Mouse (Mus musculus) cortical plate, adult 2 months (tissue): Measurements from ENCODE around the gene Arpp21.

ENCODE experiments used
- CTCF ChIP-seq: fragments of 200-500 bp; IDR thresholded peaks from 2 replicates; pipeline ENCODE4 v1.5.1; 2011; ENCODE audit warnings: mild to moderate bottlenecking, control low read depth, low read length; ENCODE audit not compliant: insufficient read depth; ENCODE audit errors: extremely low read depth
- POLR2A ChIP-seq: fragments of 200-500 bp; IDR thresholded peaks from 2 replicates; pipeline ENCODE4 v1.6.1; 2011; ENCODE audit warnings: mild to moderate bottlenecking, low read length, control low read depth; ENCODE audit not compliant: insufficient read depth; ENCODE audit errors: extremely low read depth

DNA sequence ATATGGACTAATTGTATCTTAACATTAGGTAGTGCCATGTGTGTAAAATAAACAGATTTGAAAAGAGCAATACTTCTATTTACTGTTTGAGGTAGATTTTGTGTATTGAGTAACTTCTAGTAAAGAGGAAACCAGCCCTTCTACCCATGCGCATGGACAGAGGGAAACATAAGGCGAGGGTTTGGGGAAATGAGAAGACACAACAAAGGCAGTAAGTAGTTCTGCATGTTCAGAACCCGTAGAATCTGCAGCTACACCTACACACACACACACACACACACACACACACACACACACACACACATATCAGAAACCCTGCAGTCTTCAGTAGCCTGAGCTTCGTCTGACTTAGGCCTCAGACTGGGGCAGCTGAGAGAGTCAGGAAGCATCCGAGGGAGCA is 140.0 kb downstream of the Arpp21 start:
- TF ChIP-seq CTCF (no peak), POLR2A (no peak)
